Mouse (Mus musculus) kidney, adult 2 months (tissue): ENCODE measurements at regions not wholly inside any gene's neighbourhood (a gene's known extent, or its start where the extent isn't known, plus 50 kb on each side); places are given as distances from the start of the nearest gene placed in this dataset.

Experiments used
- DNase-seq: peaks from one replicate; pipeline ENCODE4 v3.0.0; 2021
- H3K27ac ChIP-seq: fragments of 200-500 bp; 2 replicates; pipeline ENCODE4 v1.5.1; 2012; ENCODE audit warnings: low read depth, low read length, control low read depth, inconsistent platforms; ENCODE audit not compliant: insufficient read depth
- H3K27me3 ChIP-seq: fragments of 200-500 bp; replicated peaks from 2 replicates; pipeline ENCODE4 v1.6.1; 2012; ENCODE audit warnings: mild to moderate bottlenecking, moderate library complexity, low read length, inconsistent platforms; ENCODE audit not compliant: control insufficient read depth, insufficient read depth
- H3K36me3 ChIP-seq: fragments of 200-500 bp; 2 replicates; pipeline ENCODE4 v1.6.1; 2012; ENCODE audit warnings: mild to moderate bottlenecking, moderate library complexity, low read length, inconsistent platforms; ENCODE audit not compliant: control insufficient read depth, insufficient read depth
- H3K4me1 ChIP-seq: fragments of 200-500 bp; 2 replicates; pipeline ENCODE4 v1.6.1; 2011; ENCODE audit warnings: low read length; ENCODE audit not compliant: control insufficient read depth, insufficient read depth
- H3K4me3 ChIP-seq: fragments of 200-500 bp; 2 replicates; pipeline ENCODE4 v1.5.1; 2011; ENCODE audit warnings: mild to moderate bottlenecking, low read depth, low read length, control low read depth; ENCODE audit not compliant: insufficient read depth
- CTCF ChIP-seq: fragments of 200-500 bp; conservative IDR thresholded peaks from 2 replicates; pipeline ENCODE4 v1.5.1; 2011; ENCODE audit warnings: low read depth, mild to moderate bottlenecking, control low read depth, low read length, moderate library complexity, mixed read lengths; ENCODE audit not compliant: insufficient read depth, insufficient read length
- POLR2A ChIP-seq: fragments of 200-500 bp; IDR thresholded peaks from one replicate; pipeline ENCODE4 v1.6.1; 2011; ENCODE audit warnings: low read depth, low read length, control low read depth
- WGBS: fragments of 180-500 bp; shearing (Covaris S2); methylation state at CpG from one replicate; pipeline ENCODE4 v1.1.7; 2018; 5-methylcytosine and 5-hydroxymethylcytosine counted together

GRCm38 (mm10) chr19:26979322-26979721, 93.6 kb downstream of the Gm815 start:
- TF ChIP-seq POLR2A (no peak), CTCF (no peak)
- Histone ChIP-seq H3K4me1 (no peaks in the 10 kb centered on the region), H3K27ac (no peak overlapping the region), H3K27me3 (no peaks in the 10 kb centered on the region), H3K36me3 (no peaks in the 10 kb centered on the region), H3K4me3 (no peak overlapping the region)
- 82% methylated on average over 2 of the region's 2 CpGs for WGBS
- no peak for DNase-seq

- Histone ChIP-seq H3K4me3 (no peak overlapping the region), H3K4me1 (no peaks in the 10 kb centered on the region), H3K36me3 (no peaks in the 10 kb centered on the region), H3K27ac (no peak overlapping the region), H3K27me3 (no peaks in the 10 kb centered on the region)
- TF ChIP-seq POLR2A: no peak
- WGBS: 97% methylated on average over 1 of the region's 1 CpGs
- no peak for DNase-seq
These were observed 101.0 kb downstream of the Gm815 start for GRCm38 (mm10) chr19:26986672-26987071.

DNA sequence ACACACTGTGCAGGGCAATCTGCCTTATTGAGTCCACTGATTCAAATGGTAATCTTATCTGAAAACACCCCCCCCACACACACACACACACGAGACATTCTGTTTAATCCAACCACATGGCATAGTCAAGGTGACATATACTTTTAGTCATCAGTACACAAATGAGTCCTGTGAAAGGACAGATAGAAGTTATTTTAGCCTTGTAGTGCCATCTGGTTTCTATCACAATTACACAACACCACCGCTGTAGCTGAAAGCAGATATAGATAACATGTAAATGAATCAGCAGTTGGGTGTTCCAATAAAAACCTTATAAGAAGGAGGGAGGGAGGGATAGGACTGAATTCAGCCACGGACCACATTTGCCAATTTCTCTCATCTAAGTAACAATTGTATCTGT, 101.5 kb downstream of the Gm815 start:
- Histone ChIP-seq H3K4me3 (no peak overlapping the region), H3K27ac (no peak overlapping the region), H3K36me3 (no peaks in the 10 kb centered on the region), H3K4me1 (no peaks in the 10 kb centered on the region), H3K27me3 (no peaks in the 10 kb centered on the region)
- DNase-seq: no peak
- 69% methylated on average over 3 of the region's 3 CpGs for WGBS
- TF ChIP-seq POLR2A: no peak

DNA sequence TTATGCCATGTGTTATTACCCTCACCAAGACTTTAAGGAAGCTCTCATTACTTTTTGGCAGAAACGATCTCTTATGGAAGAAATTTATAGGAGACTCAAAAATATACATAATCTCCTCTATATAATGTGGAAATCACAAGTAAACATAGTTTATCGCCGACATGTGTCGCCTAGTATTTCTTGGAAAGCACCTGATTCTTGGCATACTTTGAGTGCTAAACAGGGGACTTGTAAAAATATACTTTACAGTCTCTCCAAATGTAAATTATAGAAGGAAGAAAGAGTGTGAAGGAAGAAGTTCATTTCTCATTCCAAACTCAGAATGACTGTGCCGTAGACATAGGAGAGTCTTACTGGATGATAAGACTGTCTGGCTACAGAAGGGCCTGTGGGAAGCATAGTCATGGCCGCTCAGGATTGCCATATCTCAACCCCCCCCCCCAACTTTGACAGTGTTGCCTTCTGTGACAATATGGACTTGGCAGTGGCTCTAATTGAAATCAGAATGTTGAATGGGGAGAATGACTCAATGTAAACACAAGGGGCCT, 102.3 kb downstream of the Gm815 start:
- H3K27ac ChIP-seq: no peak overlapping the region
- H3K36me3 ChIP-seq: no peaks in the 10 kb centered on the region
- WGBS: 85% methylated on average over 6 of the region's 6 CpGs

GRCm38 (mm10) chr19:26994586-26995352, 109.1 kb downstream of the Gm815 start:
- 46% methylated on average over 4 of the region's 4 CpGs for WGBS
- no peak for DNase-seq
- Histone ChIP-seq H3K36me3 (no peaks in the 10 kb centered on the region), H3K27ac (no peak overlapping the region), H3K27me3 (no peaks in the 10 kb centered on the region), H3K4me3 (no peak overlapping the region), H3K4me1 (no peaks in the 10 kb centered on the region)
- TF ChIP-seq CTCF (no peak), POLR2A (no peak)

More for the DNA sequence above, 102.3 kb downstream of the Gm815 start:
- Histone ChIP-seq H3K4me3 (no peak overlapping the region), H3K27me3 (no peaks in the 10 kb centered on the region), H3K4me1 (no peaks in the 10 kb centered on the region)
- TF ChIP-seq CTCF (no peak), POLR2A (no peak)
- no peak for DNase-seq

DNA sequence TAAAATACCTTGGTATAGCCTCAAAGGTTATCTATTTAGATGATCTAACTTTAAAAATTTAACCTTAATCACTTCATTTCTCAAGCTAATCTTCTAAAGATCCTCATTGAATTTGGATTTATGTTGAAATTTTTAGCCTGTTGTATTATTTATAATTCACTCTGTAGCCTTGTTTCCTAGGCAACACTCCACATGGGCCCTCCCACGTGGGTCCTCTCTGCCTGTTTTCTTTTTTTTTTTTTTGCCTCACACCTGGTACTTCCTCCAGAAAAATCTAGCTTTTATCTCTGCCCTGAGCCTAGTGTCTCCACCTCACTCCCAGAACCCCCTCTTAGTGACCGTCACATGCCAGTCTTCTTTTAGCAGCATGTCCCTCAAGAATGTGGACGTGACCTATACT, 113.9 kb downstream of the Gm815 start:
- no peak for DNase-seq
- no peaks in the 10 kb centered on the region for H3K36me3 ChIP-seq
- H3K4me1 ChIP-seq: no peaks in the 10 kb centered on the region
- H3K4me3 ChIP-seq: no peak overlapping the region
- no peak overlapping the region for H3K27ac ChIP-seq
- TF ChIP-seq POLR2A (no peak), CTCF (no peak)
- 77% methylated on average over 3 of the region's 3 CpGs for WGBS
- H3K27me3 ChIP-seq: no peaks in the 10 kb centered on the region

DNA sequence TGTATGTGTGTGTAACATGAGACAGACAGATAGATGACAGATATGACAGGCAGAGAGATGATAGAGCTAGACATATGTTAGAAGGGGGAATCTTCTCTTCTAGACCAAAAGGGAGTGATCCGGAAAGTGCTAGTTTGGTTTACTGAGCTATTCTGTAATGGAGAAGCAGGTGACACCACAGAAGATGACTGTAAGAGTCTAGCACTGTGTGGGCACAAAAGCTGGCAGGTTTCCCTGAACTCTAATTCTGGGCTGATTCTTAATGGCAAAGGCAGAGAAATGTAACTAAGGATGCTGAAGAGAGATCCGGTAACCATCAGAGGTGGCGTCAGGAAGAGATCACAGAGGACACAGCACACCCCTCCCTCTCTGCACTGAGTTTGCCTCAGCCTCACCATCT, 136.2 kb downstream of the Gm815 start:
- Histone ChIP-seq H3K36me3 (no peaks in the 10 kb centered on the region), H3K27ac (no peak overlapping the region), H3K27me3 (no peaks in the 10 kb centered on the region), H3K4me1 (no peaks in the 10 kb centered on the region), H3K4me3 (no peak overlapping the region)
- no peak for TF ChIP-seq CTCF
- no peak for TF ChIP-seq POLR2A
- DNase-seq: no peak
- WGBS: 89% methylated on average over 3 of the region's 3 CpGs
